Mouse (Mus musculus): ENCODE measurements around the gene Ror2.

DNA sequence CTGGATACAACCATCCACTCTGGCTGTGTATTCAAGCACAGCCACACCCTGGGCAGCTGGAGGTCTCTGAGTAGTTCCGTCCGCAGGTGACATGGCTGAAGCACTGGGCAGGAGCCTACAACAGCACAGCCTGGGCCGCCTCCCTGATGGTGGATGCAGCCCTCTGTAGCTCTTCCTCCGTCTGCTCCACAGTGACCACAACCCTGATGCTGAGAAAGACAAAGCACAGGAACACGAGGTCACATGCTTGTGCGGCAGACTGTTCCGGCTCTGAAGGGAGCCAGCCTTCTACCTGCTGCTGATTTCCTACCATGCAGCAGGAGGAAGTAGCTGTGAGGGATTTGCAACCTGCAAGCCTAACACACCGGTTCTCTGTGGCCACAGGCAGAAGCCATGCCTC, 47.8 kb upstream of the Ror2 start:
- TF ChIP-seq CTCF (IDR thresholded peaks at IDR 0.05; ENCODE audit: extremely low read depth, insufficient read depth, low read length), result no peak
- no peak for TF ChIP-seq POLR2A (IDR thresholded peaks at IDR 0.05; ENCODE audit: extremely low read depth, insufficient read depth, low read length)

All from cortical plate, adult 2 months (tissue).